Mouse (Mus musculus): Measurements from ENCODE around the gene Ddb1.

The Ddb1 gene

DNA sequence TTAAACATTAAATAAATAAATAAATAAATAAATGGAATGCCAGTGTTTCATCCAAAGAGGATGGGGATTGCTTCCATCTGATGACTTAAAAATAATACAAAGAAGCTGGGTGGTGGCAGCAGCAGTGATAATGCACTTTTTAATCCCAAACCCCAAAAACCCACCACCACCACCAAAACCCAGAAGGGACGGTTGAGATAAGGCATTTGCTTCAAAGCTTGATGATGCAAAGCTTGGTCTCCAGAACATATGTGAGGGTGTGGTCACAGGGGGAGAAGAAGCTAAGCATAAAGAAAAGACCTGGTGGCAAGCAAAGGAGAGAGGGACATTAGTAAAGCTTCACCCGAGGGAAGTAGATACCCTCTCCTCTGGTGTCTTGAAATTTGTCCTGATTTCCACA is 56.8 kb downstream of the Ddb1 start:
- DNase-seq (ENCODE audit: low spot score): no peak

DNA sequence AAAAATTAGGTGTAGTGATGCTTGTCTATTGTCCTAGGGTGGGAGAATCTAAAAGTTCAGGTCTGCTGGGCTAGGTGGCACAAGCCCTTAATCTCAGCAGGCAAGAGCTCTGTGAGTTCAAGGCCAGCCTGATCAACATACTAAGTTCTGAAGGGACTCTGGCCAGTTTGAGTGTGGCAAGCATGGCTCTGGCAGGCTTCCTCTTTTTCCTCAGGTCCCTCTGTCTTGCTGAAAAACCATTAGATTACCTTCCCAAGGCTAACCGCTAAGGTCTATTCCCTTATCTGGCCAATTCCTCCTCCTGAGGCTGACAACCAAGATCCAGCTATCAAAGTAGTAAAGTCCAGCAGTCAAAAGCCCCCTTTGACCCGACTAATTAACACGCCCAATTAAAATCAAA is 57.5 kb downstream of the Ddb1 start:
- DNase-seq (ENCODE audit: low spot score): no peak

DNA sequence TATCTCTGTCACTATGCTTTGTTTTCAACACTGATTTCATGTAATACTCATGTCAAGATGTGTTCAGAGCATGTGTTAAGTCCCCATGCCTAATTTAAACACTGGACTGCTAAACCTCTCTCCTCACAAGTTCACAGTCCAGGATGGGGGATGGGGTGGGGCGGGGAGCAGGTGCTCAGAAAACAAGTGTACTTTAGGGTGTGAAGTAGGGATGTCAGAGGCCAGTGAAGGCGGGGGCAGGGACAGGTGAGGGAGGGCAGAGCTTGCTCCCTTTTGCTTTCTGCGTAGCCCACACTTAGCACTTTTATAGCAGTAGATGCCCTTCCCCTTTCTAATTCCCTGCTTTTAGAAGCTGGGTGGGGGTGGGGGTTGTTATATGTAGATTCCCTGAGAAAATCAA is 60.0 kb downstream of the Ddb1 start:
- no peak for DNase-seq (ENCODE audit: low spot score)

DNA sequence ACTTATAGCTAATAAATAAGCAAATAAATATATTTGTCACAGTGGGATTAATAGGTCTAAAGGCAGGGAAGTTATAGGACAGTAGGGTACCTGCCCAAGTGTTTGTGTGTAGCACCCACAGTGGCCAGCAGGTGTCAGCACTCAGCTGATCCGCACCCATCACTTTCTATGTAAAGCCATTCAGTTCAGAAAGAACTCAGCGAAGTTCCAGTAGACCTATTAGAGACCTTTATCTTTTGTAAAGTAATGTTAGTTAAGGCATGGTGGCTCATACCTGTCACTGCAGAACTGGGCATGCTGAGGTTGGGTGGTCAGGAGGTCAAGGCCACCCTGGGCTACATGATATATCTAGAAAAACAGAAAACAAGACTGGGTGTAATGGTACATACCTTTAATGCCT is 60.4 kb downstream of the Ddb1 start:
- no peak for DNase-seq (ENCODE audit: low spot score)

DNA sequence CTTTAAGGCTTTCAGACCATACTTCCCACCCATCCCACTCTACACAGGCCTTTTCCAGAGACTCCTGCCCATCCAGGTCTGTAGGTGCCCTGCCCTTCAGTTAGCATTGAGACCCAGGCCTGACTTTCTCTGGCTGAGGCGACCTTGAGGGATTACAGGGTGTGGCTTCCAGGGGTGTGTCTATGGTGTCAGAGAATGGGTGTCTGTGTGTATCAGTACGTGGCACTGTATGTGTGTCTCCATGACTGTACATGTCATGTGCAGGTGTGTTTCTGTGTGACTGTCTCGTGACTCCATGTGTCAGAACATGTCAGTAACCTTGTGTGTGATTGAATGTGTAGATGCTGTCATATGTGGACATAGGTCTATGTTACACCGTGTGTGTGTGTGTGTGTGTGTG is 66.2 kb downstream of the Ddb1 start:
- no peak for DNase-seq (ENCODE audit: low spot score)

DNA sequence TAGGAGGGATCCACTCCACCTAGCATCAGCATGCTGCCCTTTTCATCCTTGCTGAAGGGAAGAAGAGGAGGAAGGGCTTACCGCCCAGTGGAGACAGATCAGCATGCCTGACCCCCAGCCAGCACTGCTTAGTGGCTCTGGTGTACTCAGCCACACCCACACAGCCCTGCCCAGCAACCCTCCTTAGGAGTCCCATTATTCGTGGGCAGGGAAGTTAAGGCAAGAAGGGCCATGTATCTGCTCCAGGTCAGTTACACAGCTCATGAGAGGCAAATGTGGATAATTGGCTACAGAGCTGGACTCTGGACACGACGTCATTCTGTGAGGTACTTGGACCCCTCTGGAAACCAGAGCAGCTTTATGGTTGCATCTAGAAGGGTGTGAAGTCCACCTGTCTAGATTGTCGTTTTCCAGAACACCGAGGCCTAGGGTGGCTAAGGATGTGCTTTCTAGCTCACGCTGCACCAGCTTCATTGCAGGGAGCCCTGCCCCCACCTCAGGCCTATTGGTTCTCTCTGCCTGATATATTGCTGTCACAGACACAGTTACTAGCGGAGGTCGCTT is 66.8 kb downstream of the Ddb1 start:
- DNase-seq (ENCODE audit: low spot score): no peak

DNA sequence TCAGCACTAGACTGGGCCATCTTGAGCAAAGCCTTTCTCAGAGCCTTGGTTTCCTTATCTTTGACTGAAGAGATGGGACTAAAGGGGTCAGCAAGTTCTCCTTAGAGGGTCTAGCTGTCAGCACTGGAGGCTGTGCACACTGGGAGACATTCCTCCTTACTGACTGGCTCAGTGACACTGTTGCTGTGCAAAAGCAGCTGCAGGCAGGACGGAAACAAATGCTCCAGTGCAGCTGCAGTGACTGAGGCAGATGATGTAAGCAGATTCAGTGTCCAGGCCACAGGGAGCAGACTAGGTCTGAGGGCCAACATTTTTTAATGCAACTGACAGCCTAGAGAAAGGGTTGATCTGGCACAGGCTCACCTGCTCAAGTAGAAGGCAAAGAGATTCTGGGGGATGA is 68.1 kb downstream of the Ddb1 start:
- DNase-seq (ENCODE audit: low spot score): no peak

DNA sequence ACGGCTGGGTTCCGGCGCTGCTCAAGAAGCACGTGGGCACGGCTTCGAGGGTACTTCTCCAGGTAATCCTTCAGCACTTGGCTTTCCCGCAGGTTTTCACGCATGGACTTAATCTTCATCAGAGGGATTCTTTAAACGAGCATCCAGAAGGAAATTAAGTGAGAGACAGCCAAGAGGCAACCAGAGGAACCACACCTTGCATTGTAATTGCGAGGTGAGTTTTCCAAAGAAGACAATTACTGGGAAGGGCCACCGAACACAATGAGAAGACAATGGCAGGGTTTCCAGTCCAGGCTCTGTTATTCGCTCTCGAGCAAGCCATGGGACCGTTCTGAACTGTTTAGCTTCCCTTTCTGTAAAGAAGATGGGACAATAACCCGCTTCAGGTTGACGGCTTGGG is 71.5 kb downstream of the Ddb1 start:
- DNase-seq (ENCODE audit: low spot score): no peak

DNA sequence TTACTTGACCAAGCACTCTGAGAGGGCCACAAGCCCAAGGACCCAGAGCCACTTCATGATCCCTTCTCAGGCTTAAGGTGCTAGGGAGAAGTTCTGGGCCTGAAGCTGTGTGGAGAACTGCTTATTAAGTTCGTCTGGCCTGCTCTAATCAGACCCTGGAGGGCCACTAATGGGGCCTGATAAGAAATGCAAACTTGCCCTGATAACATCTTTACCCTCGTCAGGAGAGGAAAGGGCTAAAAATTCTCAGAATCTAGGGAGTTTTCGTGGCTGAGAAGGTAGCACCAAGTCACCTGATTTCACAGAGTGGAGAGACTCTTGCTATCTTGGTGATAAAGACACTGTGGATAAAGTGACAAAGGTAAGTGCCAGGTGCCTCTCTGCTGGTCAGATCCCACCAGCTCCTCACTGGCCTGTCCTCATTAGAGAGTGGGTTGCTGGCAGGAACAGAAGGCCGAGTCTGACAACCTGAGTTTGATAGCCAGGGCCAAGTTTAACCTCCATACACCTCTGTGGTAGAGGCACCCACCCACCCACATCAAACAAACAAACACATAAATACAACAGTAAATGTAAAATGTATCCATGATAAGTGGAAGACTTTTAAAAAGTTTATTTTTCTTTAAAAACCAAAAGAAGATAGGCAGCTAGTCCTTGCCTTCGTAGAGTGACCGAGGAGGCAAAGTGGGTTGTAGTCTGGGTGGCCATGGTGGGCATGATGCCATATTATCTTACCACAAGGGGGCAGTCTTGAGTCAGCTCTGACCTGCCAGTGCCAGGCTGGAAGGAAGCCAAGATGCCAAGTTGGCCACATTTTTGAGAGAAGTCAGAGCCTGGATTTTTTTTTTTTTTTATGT is 73.0 kb downstream of the Ddb1 start, which contains the start of gene Pga5:
Gene Pga5, minus strand, starts transcription at position 157 of the 857 bp plus-strand sequence.
- DNase-seq (ENCODE audit: low spot score): peak; percentile 44

DNA sequence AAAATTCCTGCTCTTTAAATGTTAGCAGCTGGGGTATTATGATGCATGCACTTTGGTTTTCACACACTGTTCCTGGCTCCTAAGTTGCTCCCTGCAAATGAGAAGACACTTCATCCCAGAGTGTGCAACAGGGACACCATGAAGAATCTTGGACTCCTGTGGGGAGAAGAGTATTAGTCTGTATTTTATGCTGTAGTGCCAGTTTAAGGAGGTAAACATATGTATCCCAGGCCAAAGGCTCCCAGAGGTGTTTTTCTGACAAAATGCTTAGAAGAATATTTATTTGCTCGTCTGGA is 73.6 kb downstream of the Ddb1 start:
- no peak for DNase-seq (ENCODE audit: low spot score)
